Mouse (Mus musculus) bone marrow, adult 2 months (tissue): ENCODE results near the gene Twf2.

ENCODE experiments used
- CTCF ChIP-seq: fragments of 200-500 bp; IDR thresholded peaks from 2 replicates; pipeline ENCODE4 v1.5.1; 2011; ENCODE audit warnings: low read length, control low read depth; ENCODE audit not compliant: control insufficient read depth, insufficient read depth
- POLR2A ChIP-seq: fragments of 200-500 bp; IDR thresholded peaks from 2 replicates; pipeline ENCODE4 v1.6.1; 2011; ENCODE audit warnings: low read depth, mild to moderate bottlenecking, control low read depth, low read length, borderline replicate concordance; ENCODE audit not compliant: control insufficient read depth

GRCm38 (mm10) chr9:106191355-106191754 lies 11.6 kb upstream of the Twf2 start:
- TF ChIP-seq CTCF (no peak), POLR2A (no peak)
